Mouse (Mus musculus) layer of hippocampus, adult 2 months (tissue): ENCODE measurements around the gene Prtg. TPM values are rescaled to one million over a fixed set of nuclear protein-coding genes. Genes with fewer than 3 reads are reported as not detected.

Source experiments
- DNase-seq, 2 experiments: peaks; one replicate each; pipeline ENCODE4 v3.0.0; 2022; ENCODE audit warnings: low spot score in 2 of 2
- H3K27ac ChIP-seq: fragments of 200-600 bp; 2 replicates; pipeline ENCODE4 v1.8.1; 2022
- H3K4me3 ChIP-seq: fragments of 200-600 bp; 2 replicates; pipeline ENCODE4 v1.8.1; 2022; ENCODE audit warnings: mild to moderate bottlenecking
- CTCF ChIP-seq: fragments of 200-600 bp; conservative IDR thresholded peaks from 2 replicates; pipeline ENCODE4 v1.8.1; 2022; ENCODE audit warnings: antibody characterized with exemption, mild to moderate bottlenecking, moderate library complexity
- total RNA-seq, 2 experiments: library from RNA; stranded (reverse); gene quantifications; 2 replicates each; pipeline ENCODE4 v1.2.3; 2021

Prtg gene
- total RNA-seq, 2 experiments from 2014 or later, result 3.2 to 3.3 TPM

DNA sequence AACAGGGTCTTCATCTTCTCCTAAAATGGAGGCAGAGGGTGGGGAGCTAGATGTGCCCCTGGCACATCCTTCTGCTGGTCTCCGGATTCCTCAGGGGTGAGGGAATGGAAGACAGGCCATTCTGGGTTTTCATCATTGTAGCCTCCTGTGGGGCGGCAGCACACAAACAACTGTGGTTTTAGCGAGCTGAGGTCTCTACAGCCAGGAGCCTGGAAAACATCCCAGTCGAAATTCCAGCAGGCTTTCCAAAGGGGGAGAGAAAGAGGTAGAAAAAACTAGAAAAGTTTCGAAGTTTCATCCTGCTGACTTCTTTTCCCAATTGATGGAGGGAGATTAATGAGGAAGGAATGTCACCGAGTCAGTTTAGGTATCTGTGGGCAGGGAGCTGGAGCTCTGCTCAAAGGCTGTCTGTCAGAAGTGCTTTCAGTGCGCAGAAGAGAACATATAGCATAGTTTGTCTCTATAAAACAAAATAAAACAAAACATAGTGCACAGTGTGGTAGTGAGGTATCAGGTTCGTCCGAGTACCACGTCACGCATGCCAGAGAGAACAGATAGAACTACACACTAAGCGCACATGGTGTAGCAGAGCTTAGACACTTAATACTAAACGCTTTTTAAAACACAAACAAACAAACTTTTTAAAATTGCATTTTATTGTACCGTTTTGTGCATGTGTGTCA is 16.0 kb upstream of the Prtg start:
- no peak for TF ChIP-seq CTCF
- Histone ChIP-seq H3K27ac (no peak overlapping the region), H3K4me3 (no peak overlapping the region)
- no peak for DNase-seq

DNA sequence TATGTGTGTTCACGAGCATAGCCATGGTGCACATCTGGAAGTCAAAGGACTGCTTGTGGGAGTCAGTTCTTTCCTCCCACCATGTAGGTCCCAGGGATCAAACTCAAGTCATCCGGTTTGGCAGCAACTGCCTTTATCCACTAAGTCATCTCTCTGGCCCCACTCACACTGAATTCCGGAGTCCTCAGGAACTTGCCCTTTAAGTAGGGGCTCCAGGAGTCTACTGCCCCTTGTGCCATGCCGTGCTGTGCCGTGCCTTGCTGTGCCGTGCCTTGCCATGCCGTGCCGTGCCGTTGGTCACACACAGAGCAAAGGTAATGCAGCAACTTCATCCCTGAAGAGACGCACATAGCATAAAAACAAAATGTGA is 15.5 kb upstream of the Prtg start:
- H3K4me3 ChIP-seq, result no peak overlapping the region
- no peak for DNase-seq
- no peak for TF ChIP-seq CTCF
- H3K27ac ChIP-seq, result no peak overlapping the region

DNA sequence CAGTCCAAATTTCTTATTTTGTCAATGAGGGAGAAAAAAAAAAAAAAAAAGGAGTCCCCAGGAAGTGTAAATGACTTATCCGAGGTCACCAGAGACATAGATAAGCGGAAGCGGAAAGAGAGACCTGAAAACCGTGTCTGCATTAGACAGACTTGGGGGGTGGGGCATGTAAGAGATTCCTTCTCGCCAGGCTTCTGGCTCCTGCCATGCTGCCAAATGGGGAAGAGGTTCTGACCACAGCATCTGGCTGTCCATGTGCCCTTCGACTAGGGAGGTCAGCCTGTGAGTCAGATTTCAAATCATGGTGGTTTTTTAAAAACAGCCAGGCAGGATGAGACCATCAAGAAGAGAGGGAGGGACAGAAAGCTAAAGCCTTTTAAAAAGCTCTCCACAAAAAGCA is 15.0 kb upstream of the Prtg start:
- H3K27ac ChIP-seq, result no peak overlapping the region
- no peak for DNase-seq
- TF ChIP-seq CTCF, result no peak
- no peak overlapping the region for H3K4me3 ChIP-seq

DNA sequence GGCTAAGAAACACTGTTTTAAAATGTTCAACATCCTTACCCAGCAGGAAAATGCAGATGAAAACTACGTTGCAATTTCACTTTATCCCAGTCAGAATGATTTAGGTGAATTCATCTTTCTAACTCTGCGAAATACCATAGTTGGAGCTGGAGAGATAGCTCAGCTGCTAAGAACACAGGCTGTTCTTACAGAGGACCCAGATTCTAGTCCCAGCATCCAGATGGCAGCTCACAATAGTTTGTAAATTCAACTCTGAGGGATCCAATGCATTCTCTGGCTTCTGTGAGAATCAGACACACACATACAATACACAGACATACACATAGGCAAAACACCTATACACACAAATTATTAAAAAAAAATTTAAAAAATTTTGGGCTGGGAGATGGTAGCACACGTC is 11.4 kb upstream of the Prtg start:
- DNase-seq, result peak; percentile 35 to 52
- Histone ChIP-seq H3K4me3 (no peak overlapping the region), H3K27ac (0 out of 2 replicates have a peak overlapping the region, but pooled peaks have one; percentile 15)
- no peak for TF ChIP-seq CTCF

DNA sequence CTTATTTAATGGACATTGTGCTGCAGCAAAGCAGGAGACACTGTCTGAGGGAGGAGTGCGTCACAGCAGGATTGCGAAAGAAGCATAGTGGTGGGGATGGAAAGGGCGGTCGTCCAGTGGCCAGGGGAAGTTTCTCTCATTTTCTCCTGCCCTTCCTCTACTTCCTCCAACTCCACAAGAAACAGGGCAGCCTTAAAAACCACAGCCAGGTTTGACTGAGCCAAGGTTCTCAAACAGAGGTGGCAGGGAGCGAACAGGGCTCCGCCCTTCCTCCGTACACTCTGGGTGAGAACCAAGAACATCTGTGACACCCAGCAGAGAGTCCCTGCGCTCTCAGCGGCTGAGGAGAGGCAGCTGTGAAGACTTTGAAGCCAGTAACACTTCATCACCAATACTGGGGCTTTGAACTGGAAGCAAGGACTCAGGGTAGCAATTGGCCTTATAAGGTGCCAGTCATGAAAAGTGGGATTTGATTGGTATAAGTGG is 9.5 kb upstream of the Prtg start:
- Histone ChIP-seq H3K27ac (no peak overlapping the region), H3K4me3 (no peak overlapping the region)
- no peak for DNase-seq
- TF ChIP-seq CTCF, result no peak

DNA sequence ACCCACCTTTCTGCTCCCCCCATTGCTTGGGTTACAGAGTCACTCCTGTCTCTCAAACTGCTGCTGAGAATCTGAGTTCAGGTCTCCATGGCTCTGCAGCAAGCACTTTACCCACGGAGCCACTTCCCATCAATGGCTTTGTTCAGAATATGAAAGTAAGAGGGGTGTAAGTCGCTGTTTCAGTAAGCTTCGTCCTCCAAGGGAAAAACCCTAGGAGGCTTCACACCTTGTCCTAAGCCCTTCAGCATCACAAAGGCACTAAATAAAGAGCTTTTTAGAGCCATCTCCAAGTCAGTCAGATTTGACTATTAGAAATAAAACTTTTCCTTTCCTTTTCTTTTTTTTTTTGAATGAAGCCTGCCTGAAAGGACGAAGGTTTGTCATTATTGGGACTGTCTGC is 3.4 kb upstream of the Prtg start:
- TF ChIP-seq CTCF, result no peak
- no peak overlapping the region for H3K27ac ChIP-seq
- no peak for DNase-seq
- H3K4me3 ChIP-seq, result no peak overlapping the region

DNA sequence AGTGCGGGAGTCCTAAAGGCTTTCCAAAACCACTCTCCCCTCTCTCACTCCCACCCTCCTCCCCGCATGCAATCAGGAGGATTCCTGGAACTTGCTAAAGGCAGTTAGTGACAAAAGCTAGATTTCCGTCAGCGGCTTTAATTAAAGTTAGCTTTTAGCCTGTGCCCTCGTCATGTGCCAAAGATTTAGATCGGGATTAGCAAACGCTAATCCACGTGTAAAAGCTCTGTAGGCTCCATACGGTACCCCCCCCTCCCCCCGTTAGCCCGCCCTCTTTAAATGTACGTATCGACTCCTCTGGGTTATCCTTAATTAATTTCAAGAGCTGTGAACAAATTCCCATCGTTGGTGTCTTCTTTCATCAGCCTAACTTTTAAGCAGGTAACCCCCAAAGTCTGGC is 528 bp upstream of the Prtg start:
- H3K4me3 ChIP-seq, result peak overlapping the region; percentile 86
- peak overlapping the region; percentile 94; the same call in 1 of the 2 replicates for H3K27ac ChIP-seq
- DNase-seq, result no peak
- TF ChIP-seq CTCF, result no peak

DNA sequence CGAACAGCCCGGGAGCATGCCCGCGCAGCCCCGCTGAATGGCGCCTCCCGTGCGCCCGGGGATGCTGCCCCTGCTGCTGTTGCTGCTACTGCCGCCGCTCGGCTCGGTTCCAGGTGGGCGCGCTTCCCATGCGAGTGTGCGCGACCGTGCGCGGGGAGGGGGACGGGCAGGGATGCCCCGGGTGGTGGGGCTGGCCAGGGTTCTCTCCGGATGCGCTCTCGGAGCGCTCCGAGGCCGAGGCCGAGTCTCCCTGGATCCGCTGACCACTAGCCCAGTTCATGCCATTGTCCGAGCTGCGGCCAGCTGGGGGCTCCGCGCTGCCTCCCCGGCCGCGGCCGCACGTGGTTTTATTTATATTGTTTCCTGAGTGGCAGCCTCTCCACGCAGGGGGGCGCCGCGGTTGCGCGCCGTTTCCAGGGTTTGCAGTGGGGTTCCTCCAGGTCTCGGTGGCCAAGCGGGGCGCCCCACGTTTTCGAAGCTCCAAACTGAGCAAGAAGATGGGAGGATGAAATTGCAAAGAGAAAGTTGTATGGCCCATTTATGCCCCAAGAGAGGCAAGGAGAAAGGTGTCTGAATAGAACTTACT is 839 bp downstream of the Prtg start:
- peak; percentile 44 to 66 for DNase-seq
- TF ChIP-seq CTCF, result peak; percentile 66
- peak overlapping the region; percentile 94 for H3K27ac ChIP-seq

DNA sequence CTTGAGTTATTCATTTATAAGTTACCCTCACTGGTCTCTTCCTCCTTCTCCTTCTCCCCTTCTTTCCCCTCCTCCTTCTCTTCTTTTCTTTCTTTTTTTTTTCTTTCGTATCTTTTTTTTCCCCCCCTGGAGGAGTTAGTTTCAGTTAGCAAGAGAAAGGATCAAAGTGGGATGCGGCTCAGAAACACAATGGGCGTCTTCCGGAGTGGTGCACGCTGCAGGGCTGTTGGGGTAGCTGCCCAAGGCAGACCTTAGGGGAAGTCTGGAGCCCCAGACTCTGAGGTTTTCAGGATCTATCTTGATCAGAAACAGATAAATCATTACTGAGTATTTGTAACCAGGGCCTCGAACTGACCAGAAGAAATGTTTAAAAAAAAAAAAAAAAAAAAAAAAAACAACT is 1.5 kb downstream of the Prtg start:
- Histone ChIP-seq H3K27ac (peak overlapping the region; percentile 94; the same call in 1 of the 2 replicates), H3K4me3 (peak overlapping the region; percentile 86)
- no peak for TF ChIP-seq CTCF
- DNase-seq, result no peak

More for the DNA sequence above, 839 bp downstream of the Prtg start:
- peak overlapping the region; percentile 86 for H3K4me3 ChIP-seq

DNA sequence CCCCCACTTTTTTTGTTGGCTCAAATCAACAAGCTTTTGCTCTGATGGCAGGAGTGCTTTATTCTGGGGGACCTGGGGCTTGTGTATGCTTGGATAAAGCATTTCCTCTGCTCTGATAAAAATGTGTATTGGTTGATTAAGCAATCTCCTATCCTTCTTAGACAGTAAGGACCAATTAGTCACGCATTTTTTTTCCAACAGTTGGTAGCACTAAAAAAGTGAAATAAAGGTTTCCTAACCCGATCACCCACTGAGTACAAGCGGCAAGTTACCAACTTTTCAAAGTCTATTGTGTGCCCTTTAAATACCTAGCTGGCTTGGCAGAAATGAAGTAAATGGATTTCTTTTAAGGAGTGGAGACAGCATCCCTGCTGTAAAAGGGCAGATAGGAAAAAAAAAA is 1.9 kb downstream of the Prtg start:
- no peak for DNase-seq
- H3K4me3 ChIP-seq, result no peak overlapping the region
- no peak for TF ChIP-seq CTCF
- no peak overlapping the region for H3K27ac ChIP-seq

DNA sequence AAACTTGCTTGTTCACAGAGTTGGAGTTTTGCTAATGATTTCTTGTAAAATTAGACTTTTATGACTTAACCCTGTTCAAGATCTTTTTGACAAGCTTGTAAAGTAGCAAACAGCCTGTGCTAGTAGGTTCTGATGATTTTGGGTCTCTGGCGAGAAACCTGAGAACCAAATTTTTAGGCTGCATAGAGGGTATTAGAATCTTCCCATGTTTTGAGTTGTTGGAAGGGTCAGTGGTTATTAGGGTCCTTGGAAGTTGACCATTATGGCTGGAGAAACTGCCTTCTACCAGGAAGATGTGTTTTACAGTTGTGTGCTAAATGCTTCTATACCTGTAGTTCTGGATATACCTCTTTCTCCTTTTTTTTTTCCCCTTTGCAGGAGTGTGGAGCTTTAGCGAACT is 2.4 kb downstream of the Prtg start:
- TF ChIP-seq CTCF, result no peak
- DNase-seq, result no peak
- Histone ChIP-seq H3K27ac (no peak overlapping the region), H3K4me3 (no peak overlapping the region)

DNA sequence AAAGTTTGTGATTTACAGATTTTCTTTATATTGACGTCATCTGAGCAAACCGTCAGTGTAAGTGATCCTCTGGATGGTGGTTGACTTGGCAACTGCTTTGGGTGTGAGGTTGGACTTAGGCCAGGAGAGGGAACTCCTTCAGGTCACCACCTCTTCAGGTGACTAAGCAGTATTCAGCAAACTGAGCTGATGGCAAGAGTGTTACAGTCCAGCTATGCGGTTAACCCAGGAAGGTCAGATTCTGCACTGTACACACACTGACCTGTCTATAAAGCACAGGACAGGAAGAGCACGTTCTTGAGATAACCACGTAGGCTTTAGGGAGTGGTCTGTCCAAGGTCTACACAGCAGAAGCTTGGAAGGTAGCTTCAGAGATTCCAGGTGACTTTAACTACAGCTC is 3.9 kb downstream of the Prtg start:
- H3K27ac ChIP-seq, result no peak overlapping the region
- DNase-seq, result no peak
- no peak overlapping the region for H3K4me3 ChIP-seq
- no peak for TF ChIP-seq CTCF

DNA sequence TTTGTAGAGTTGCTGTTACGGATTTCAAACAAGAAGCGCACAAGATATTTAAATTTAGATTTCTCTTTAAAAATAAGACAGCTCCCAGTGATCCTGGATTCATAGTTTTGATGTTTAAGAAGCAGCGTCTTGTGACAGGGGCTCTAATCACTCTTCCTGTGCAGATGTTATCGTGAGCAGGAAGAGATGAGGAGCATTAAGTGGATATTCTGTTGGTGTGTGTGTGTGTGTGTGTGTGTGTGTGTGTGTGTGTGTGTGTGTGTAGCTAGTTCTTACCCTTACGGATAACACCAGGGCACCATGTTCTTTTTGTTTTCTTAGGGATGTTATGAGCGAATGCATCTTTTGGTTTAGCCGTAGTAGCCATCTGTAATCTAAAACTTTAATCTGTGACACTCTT is 5.4 kb downstream of the Prtg start:
- TF ChIP-seq CTCF, result no peak
- Histone ChIP-seq H3K27ac (no peak overlapping the region), H3K4me3 (no peak overlapping the region)
- no peak for DNase-seq
